Mouse (Mus musculus) thymus, adult 2 months (tissue): ENCODE measurements around the gene Pde10a.

Experiments used
- CTCF ChIP-seq: fragments of 200-500 bp; IDR thresholded peaks from 2 replicates; pipeline ENCODE4 v1.5.1; 2012; ENCODE audit warnings: mild to moderate bottlenecking, control low read depth, low read length, moderate library complexity, borderline replicate concordance; ENCODE audit not compliant: control insufficient read depth, poor library complexity, insufficient read depth; ENCODE audit errors: extremely low read depth
- POLR2A ChIP-seq: fragments of 200-500 bp; IDR thresholded peaks from 2 replicates; pipeline ENCODE4 v1.6.1; 2012; ENCODE audit warnings: mild to moderate bottlenecking, low read length, control low read depth, moderate library complexity; ENCODE audit not compliant: control insufficient read depth, poor library complexity, insufficient read depth; ENCODE audit errors: extremely low read depth

DNA sequence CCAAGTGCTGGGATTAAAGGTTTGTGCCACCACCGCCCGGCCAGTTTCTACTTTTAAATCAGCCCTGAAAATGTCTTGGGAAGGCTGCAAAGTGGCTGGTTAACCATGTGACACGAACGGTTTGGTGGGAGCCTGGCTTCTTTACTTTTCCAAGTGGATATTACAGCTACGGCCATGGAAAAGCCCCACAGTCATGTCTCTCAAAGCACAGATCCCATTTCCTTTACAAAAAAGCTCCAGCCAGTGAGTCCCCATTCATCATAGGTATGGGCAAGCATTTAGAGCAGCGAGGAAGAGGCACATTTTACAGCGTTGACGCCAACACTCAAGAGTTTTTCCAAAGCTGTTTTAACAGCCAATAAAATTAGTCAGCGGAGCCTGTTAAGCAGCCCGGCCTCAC is 43.4 kb upstream of the Pde10a start:
- TF ChIP-seq POLR2A: no peak
- TF ChIP-seq CTCF: no peak
